Mouse (Mus musculus): Measurements from ENCODE around the gene Kdm8.

DNA sequence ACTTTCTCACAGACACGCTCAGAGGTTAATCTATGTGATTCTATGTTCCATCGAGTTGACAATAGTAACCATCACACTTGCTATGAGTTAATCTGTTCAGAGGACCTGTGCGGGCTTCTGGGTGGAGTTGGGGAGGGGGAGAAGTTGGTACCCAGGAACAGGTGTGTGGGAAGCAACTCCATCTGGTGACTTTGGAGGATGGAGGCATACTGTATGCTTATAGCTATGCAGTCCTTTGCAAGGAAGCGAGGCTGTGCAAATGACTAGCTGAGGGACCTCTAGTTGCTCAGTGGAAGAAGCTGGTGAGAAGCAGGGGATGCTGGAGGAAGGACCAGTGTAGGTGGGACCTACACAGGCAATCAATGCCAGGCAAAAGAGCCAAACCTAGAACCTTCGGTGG lies 60.1 kb downstream of the Kdm8 start:
- TF ChIP-seq POLR2A (IDR thresholded peaks at IDR 0.05; ENCODE audit: low read depth, low read length) = no peak
- TF ChIP-seq CTCF (IDR thresholded peaks at IDR 0.05; ENCODE audit: extremely low read depth, insufficient read length, insufficient replicate concordance, low read depth, low read length) = no peak
